Mouse (Mus musculus): ENCODE data around the gene 9330182O14Rik.

9330182O14Rik gene

GRCm38 (mm10) chr15:40134152-40134792, at the start of gene 9330182O14Rik:
Gene 9330182O14Rik, plus strand, starts transcription at chr15:40134365.
- DNase-seq (ENCODE audit: low read depth, low spot score), result peak; percentile 23

GRCm38 (mm10) chr15:40103304-40103703, 30.9 kb upstream of the 9330182O14Rik start:
- peak; percentile 62 for DNase-seq (ENCODE audit: low read depth, low spot score)

GRCm38 (mm10) chr15:40105712-40106111, 28.5 kb upstream of the 9330182O14Rik start:
- peak; percentile 70 for DNase-seq (ENCODE audit: low read depth, low spot score)

GRCm38 (mm10) chr15:40113888-40114576, 20.1 kb upstream of the 9330182O14Rik start:
- DNase-seq (ENCODE audit: low read depth, low spot score), result peak; percentile 74

- peak; percentile 82 for DNase-seq (ENCODE audit: low read depth, low spot score)
Observed at GRCm38 (mm10) chr15:40114600-40115271, 19.4 kb upstream of the 9330182O14Rik start.

DNA sequence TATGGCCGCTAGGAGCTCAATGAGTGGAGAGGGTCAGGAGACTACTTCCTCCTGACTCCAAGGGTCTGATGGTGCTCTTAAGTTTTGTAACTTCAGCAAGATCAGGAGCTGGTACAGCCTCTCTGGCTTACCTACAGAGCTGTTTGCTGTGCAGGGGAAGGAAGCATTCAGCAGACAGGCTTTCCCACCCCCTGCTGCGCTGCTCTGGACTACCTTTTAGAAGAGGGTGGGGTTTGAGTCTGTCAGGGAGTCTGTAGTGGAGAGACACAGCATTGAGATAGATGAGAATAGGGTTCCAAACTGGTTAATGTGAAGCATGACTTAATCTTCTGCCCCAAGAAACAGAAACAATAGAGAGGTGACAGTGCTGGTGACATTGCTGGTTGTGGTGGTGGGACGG, 17.8 kb upstream of the 9330182O14Rik start:
- no peak for DNase-seq (ENCODE audit: low read depth, low spot score)

- DNase-seq (ENCODE audit: low read depth, low spot score), result peak; percentile 23
Observed at GRCm38 (mm10) chr15:40124211-40124953, 9.8 kb upstream of the 9330182O14Rik start.

DNA sequence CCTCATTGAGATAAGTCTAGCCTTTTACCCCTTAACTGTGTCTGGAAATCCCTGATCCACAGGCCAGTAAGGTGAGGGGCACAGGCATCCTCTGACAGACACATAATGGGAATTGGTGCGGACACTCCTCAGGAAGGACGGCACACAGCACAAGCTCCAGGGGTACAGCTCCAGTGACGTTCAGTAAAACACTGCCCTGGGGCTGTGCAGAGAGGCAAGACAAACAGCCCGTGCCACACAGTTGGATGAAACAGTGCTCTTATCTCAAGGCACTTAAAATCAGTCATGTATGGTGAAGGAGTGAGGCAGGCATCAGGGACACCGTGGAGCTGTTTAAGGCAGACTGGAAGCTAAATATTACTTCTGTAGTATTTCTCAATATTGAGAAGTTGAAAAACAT, 4.7 kb upstream of the 9330182O14Rik start:
- DNase-seq (ENCODE audit: low read depth, low spot score), result no peak

- DNase-seq (ENCODE audit: low read depth, low spot score), result peak; percentile 87
Observed at GRCm38 (mm10) chr15:40130880-40131478, 3.2 kb upstream of the 9330182O14Rik start.

- DNase-seq (ENCODE audit: low read depth, low spot score), result no peak
Observed at GRCm38 (mm10) chr15:40132408-40132807, 1.8 kb upstream of the 9330182O14Rik start.

GRCm38 (mm10) chr15:40144221-40144620, 10.1 kb downstream of the 9330182O14Rik start:
- DNase-seq (ENCODE audit: low read depth, low spot score), result peak; percentile 72

DNA sequence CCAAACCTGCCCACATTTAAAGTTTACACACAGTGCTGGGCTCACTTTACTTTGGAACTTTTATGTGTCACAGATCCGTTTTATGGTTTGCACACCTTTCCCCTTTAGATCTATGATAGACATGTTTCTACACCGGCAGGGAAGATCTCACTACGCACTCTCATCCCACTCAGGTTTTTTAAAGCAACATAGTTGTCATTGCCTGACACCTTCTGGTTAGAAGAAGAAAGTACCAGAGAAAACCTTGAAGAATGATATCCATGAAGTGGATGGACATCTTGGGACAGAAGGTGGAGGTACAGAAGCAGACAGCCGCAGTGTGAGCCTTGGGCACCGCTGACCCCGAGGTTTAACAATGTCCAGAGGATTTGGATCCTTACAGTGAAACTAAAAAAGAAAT, 23.5 kb downstream of the 9330182O14Rik start:
- peak; percentile 40 for DNase-seq (ENCODE audit: low read depth, low spot score)

- peak; percentile 81 for DNase-seq (ENCODE audit: low read depth, low spot score)
Observed at GRCm38 (mm10) chr15:40166560-40167275, 32.6 kb downstream of the 9330182O14Rik start.

GRCm38 (mm10) chr15:40167276-40168139, 33.3 kb downstream of the 9330182O14Rik start:
- peak; percentile 29 for DNase-seq (ENCODE audit: low read depth, low spot score)

DNA sequence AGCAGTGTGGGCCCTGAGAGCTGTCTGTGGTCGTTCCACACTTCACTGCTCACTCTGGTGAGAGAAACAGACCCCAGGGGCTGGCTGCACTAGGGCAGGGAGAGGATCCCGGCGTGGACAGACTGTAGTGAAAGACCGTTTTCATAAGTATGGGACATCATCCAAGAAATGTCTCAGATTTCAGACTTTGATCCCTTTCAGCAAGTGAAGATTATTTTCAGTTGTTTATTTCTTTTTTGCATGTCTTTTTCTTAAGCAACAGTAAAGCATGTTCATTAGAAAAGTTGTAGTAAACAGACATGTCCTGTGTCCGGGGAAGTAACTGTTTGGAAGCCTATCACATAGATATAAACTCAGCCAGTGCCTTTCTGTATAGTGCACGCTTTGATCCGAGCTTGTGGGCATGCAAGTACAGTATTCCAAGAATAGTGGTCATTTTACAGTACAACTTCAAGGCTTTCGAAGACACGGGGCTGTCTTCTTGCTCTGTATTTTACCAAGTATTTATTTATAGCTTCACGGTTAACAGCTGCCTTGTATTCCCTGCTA, 34.0 kb downstream of the 9330182O14Rik start:
- DNase-seq (ENCODE audit: low read depth, low spot score), result no peak

- no peak for DNase-seq (ENCODE audit: low read depth, low spot score)
Observed at GRCm38 (mm10) chr15:40169061-40169460, 34.9 kb downstream of the 9330182O14Rik start.

- peak; percentile 59 for DNase-seq (ENCODE audit: low read depth, low spot score)
Observed at GRCm38 (mm10) chr15:40169705-40170104, 35.5 kb downstream of the 9330182O14Rik start.

- no peak for DNase-seq (ENCODE audit: low read depth, low spot score)
Observed at GRCm38 (mm10) chr15:40179423-40179822, 45.3 kb downstream of the 9330182O14Rik start.

- DNase-seq (ENCODE audit: low read depth, low spot score), result no peak
Observed at GRCm38 (mm10) chr15:40187017-40187416, 52.9 kb downstream of the 9330182O14Rik start.
